Mouse (Mus musculus) thymus, postnatal 4 days (tissue): ENCODE data around the gene Sltm.
"Not testable (repeated sequence)": the region's sequence is repeated elsewhere in the genome, so short reads cannot be mapped to it uniquely, and the experiment has no call there.

Source experiments
- DNase-seq: peaks from one replicate; pipeline ENCODE4 v3.0.0; 2021

The Sltm gene

GRCm38 (mm10) chr9:70542305-70543041 lies at the start of gene Sltm:
Gene Sltm, plus strand, starts transcription at chr9:70542754.
- DNase-seq: peak; percentile 100

GRCm38 (mm10) chr9:70493038-70493437 lies 49.5 kb upstream of the Sltm start:
- DNase-seq: no peak

DNA sequence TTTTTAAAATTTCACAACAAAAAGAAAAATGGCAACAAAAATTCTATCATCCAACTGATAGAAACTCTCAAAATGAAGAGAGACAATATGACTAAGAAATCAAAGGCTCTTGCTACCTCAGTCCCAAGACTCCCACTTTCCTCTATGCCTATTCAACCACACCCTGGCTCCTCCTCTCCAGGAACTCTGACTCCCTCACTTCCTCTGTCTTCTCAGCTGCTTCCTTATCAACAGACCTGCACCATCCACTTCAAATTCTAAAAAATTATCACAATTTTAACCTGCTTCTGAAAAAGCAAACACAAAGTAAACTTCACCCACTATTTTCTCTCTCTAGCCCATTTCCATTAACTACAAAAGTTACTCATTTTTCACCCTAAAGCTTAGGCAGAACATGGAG lies 45.6 kb upstream of the Sltm start:
- no peak for DNase-seq

DNA sequence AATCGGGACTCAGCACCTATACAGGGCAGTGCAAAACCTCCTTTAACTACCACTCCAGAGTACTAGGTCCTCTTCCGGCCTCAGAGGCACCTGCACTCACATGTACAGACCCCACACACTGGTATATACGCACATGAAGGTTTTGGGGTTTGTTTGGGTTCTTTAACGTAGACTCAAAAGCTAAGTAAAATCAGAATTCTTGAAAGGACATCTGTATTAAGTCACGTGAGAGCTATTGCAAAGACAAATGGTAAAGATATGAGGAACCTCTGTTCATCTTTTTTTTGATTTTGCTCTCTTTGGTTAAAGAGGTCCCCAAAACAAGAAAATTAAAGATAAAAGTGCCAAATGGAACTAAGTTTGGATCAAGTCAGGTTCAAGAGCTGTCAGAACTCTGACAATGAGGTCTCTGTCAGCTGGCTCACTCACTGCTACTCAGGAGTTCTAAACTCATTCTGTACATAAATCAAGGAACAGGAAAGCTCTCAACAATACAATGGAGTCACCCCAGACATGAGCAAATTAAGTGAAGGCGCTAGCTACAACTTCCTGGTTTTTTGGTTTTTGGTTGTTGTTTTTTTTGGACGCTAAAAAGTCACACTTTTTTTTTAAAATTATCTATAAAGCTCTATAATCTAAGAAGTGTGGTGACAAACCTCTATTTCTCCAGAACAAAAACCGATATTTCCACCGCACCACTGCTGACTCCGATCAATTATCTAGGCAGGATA lies 40.1 kb upstream of the Sltm start:
- no peak for DNase-seq

GRCm38 (mm10) chr9:70503015-70503603 lies 39.4 kb upstream of the Sltm start:
- peak; percentile 78 for DNase-seq

- DNase-seq: peak; percentile 98
Measured at GRCm38 (mm10) chr9:70503626-70504041, 38.9 kb upstream of the Sltm start, which contains the start of gene Rnf111. Gene Rnf111, minus strand, starts transcription at chr9:70503725.

GRCm38 (mm10) chr9:70506186-70506585 lies 36.4 kb upstream of the Sltm start:
- DNase-seq: no peak

GRCm38 (mm10) chr9:70506787-70507186 lies 35.8 kb upstream of the Sltm start:
- no peak for DNase-seq

DNA sequence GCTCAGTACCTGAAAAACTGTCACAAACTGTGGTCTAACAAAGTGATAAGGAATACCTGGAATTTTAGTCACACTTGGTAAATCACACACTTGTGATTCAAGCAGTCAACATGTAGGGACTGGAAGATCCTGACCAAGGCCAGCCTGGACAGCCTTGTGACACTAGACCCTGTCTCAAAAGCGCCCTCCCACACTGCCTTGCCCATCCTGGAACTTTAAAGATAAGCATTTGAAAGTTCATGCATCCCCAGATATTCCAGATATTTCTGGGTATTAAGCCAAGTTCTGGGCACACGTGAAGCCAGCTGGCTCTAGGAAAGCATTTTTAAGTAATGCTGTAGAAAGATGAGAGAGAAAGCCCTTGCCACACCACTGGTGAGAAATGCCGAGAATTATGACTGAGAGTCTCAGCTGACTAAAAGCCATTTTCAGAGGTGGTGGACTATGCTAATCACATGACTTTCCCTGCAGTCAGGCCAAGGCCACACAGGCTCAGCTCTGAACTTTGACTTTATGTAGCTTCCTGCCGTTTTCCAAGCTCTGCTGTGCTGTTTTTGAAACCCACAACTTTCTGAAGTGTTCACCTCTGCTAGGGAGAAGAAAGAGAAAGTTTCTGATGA lies 32.5 kb upstream of the Sltm start:
- no peak for DNase-seq

GRCm38 (mm10) chr9:70510998-70511583 lies 31.5 kb upstream of the Sltm start:
- peak; percentile 27 for DNase-seq

- DNase-seq: no peak
Measured at GRCm38 (mm10) chr9:70511681-70512080, 30.9 kb upstream of the Sltm start.

DNA sequence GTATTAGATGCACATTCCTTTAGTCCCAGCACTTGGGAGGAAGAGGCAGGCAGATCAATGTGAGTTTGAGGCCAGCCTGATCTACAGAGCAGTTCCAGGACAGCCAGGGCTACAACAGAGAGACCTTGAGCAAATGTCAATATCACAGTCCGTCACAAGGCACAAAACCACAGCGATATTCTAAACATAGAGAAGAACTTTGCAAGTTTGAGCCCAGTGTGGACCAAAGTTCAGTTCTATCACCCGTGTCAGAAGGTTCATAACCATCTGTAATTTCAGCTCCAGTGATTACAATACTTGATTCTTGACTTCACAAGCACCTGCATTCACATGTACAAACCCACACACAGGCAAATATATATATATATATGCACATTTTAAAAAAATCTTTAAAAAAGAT lies 21.9 kb upstream of the Sltm start:
- DNase-seq: no peak

- no peak for DNase-seq
Measured at GRCm38 (mm10) chr9:70523813-70524212, 18.7 kb upstream of the Sltm start.

- peak; percentile 24 for DNase-seq
Measured at GRCm38 (mm10) chr9:70524366-70524765, 18.2 kb upstream of the Sltm start.

DNA sequence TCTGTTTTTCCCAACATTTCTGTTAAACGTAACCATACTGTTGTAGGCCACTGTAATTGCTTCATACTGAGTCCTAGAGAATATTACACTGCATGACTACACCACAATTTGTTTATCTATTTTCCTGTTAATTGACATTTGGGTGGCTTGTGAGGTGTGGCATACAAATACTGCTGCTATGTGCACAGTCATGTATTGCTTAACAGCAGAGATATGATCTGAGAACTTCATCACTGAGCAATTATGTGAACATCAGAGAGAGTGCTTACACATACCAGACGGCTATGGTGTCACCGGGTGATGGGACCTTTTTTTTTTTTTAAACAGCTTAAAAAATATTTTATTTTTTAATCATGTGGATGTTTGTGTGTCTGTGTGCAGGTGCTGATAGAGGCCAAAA lies 9.2 kb upstream of the Sltm start:
- no peak for DNase-seq

DNA sequence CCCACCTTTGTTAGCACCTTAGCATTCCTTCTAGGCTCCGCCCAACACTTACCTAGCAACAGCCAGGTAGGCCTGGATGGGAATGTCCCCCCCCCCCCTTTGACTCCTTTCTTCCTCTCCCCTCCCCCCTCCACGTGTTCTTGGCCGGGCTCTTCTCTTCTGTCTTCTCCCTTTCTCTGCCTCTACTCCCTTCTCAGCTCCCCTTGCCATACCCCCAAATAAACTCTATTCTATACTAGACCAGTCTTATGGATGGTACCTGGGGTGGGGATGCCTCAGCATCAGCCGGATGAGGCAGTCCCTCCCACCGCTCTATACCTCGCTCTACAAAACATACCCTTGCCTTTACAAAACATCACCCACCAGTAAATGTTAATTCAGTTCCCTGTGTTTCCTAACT lies 970 bp upstream of the Sltm start:
- peak; percentile 12 for DNase-seq

DNA sequence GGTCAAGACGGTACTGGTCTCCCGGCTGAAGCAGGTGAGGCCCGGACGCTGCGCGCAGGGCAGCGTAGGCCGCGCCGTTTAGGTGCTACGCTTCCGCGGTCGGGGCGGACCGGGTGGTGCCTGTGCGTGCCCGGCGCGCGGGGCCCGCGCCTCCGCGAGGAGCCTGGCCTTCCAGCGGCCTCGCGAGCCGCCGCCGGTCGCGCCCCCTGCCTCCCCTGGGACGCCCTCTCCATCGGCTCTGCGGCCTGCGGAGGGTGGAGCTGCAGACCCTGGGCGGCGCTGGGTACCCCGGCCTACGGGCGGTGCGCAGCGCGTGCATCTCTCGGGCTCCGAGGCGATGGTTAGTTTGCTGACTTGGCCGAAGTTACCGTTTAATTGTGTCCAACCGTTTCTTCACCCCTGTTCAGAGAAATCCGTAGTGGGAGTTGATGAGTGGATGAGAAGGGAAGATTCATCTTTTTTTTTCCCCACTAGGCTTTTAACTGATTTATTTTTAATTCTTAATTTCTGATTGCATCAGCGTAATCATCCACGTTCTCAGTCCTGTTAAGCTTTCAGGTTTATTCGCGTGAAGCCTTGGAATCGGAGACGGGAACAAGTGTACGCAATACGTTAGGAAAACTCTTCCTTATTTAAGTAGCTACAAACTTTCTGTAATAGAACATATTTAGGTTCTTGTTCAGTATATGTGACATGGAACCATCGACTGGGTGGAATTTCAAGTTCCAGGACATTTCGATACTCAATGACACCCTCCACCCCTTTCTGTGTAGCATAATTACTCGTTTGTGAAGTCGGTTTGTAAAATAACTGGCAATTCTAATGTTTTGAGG lies 710 bp downstream of the Sltm start:
- DNase-seq: peak; percentile 74

- no peak for DNase-seq
Measured at GRCm38 (mm10) chr9:70543985-70544384, 1.4 kb downstream of the Sltm start.

- no peak for DNase-seq
Measured at GRCm38 (mm10) chr9:70544831-70545230, 2.3 kb downstream of the Sltm start.

DNA sequence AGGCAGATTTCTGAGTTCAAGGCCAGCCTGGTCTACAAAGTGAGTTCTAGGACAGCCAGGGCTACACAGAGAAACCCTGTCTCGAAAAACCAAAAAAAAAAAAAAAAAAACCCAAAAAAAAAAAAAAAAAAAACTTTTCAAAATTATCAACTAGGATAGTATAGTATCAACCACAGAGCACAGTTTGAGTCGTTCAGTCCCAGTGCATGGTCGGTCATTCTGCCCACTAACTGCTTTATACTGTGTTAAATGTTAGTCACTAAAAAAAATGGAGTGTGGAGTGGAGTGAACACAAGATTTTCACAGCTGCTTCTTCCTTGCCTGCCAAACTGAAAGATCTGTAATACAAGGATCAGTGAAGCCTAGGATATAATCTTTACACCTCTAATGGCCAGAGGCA lies 4.0 kb downstream of the Sltm start:
- DNase-seq: not testable (repeated sequence)

DNA sequence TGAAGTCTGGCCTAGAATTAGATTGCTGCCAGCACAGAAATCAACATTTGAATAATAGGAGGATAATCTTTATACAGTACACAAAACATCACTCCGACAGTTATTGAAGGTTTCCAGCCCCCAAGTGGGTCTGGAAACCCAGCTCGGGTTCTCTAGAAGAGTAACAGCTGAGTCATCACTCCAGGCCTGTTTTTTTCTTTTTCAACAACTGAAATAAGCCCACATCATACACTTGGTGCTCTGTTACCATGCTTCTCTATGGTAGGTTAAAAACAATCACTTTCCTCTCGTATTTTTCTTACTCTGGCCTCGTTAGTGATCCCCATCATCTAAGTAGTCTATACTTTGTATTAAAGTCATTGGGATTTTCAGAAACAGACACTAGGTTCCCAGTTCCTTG lies 5.8 kb downstream of the Sltm start:
- no peak for DNase-seq

GRCm38 (mm10) chr9:70551524-70551923 lies 9.0 kb downstream of the Sltm start:
- no peak for DNase-seq
